Mouse (Mus musculus) cortical plate, adult 2 months (tissue): ENCODE data around the gene Cdc6. TPM values are rescaled to one million over a fixed set of nuclear protein-coding genes. Genes with fewer than 3 reads are reported as not detected.
"Not testable (repeated sequence)": the region's sequence is repeated elsewhere in the genome, so short reads cannot be mapped to it uniquely, and the experiment has no call there.

Source experiments
- H3K27ac ChIP-seq: fragments of 200-500 bp; 2 replicates; pipeline ENCODE4 v1.5.1; 2012; ENCODE audit warnings: low read length, control low read depth, inconsistent platforms; ENCODE audit not compliant: insufficient read depth
- H3K4me1 ChIP-seq: fragments of 200-500 bp; 2 replicates; pipeline ENCODE4 v1.6.1; 2011; ENCODE audit warnings: low read length; ENCODE audit not compliant: control insufficient read depth, insufficient read depth
- H3K4me3 ChIP-seq: fragments of 200-500 bp; 2 replicates; pipeline ENCODE4 v1.5.1; 2011; ENCODE audit warnings: mild to moderate bottlenecking, low read length, control low read depth; ENCODE audit not compliant: insufficient read depth
- CTCF ChIP-seq: fragments of 200-500 bp; IDR thresholded peaks from 2 replicates; pipeline ENCODE4 v1.5.1; 2011; ENCODE audit warnings: mild to moderate bottlenecking, control low read depth, low read length; ENCODE audit not compliant: insufficient read depth; ENCODE audit errors: extremely low read depth
- POLR2A ChIP-seq: fragments of 200-500 bp; IDR thresholded peaks from 2 replicates; pipeline ENCODE4 v1.6.1; 2011; ENCODE audit warnings: mild to moderate bottlenecking, low read length, control low read depth; ENCODE audit not compliant: insufficient read depth; ENCODE audit errors: extremely low read depth
- polyA plus RNA-seq: library from polyadenylated mRNA; depleted of rRNA; stranded (reverse); fragments of >200 nt; gene quantifications from 2 replicates; pipeline ENCODE4 v1.2.3, GENCODE M21; 2012

The Cdc6 gene
- polyA plus RNA-seq, 1 experiment, result 0.56 TPM

GRCm38 (mm10) chr11:98905033-98905432 lies 2.6 kb upstream of the Cdc6 start:
- Histone ChIP-seq H3K4me1 (no peaks in the 10 kb centered on the region), H3K27ac (no peak overlapping the region), H3K4me3 (no peak overlapping the region)
- TF ChIP-seq POLR2A, result no peak
- no peak for TF ChIP-seq CTCF

GRCm38 (mm10) chr11:98905583-98905982 lies 2.0 kb upstream of the Cdc6 start:
- H3K4me3 ChIP-seq, result no peak overlapping the region
- H3K27ac ChIP-seq, result no peak overlapping the region
- TF ChIP-seq CTCF (no peak), POLR2A (no peak)
- no peaks in the 10 kb centered on the region for H3K4me1 ChIP-seq

GRCm38 (mm10) chr11:98907063-98907436 lies 551 bp upstream of the Cdc6 start:
- peak overlapping the region; percentile 4 for H3K4me3 ChIP-seq
- H3K27ac ChIP-seq, result no peak overlapping the region
- H3K4me1 ChIP-seq, result no peaks in the 10 kb centered on the region
- TF ChIP-seq POLR2A, result no peak
- no peak for TF ChIP-seq CTCF

GRCm38 (mm10) chr11:98909654-98910053 lies 2.1 kb downstream of the Cdc6 start:
- peak; percentile 72 for TF ChIP-seq CTCF
- no peak for TF ChIP-seq POLR2A
- H3K4me3 ChIP-seq, result no peak overlapping the region
- no peaks in the 10 kb centered on the region for H3K4me1 ChIP-seq
- no peak overlapping the region for H3K27ac ChIP-seq

- TF ChIP-seq POLR2A, result no peak
- no peak for TF ChIP-seq CTCF
- H3K27ac ChIP-seq, result no peak overlapping the region
- no peak overlapping the region for H3K4me3 ChIP-seq
- H3K4me1 ChIP-seq, result no peaks in the 10 kb centered on the region
These were observed 2.8 kb downstream of the Cdc6 start for GRCm38 (mm10) chr11:98910415-98910814.

GRCm38 (mm10) chr11:98911498-98911897 lies 3.9 kb downstream of the Cdc6 start:
- H3K4me3 ChIP-seq, result no peak overlapping the region
- TF ChIP-seq CTCF (no peak), POLR2A (no peak)
- H3K4me1 ChIP-seq, result no peaks in the 10 kb centered on the region
- no peak overlapping the region for H3K27ac ChIP-seq

- Histone ChIP-seq H3K27ac (no peak overlapping the region), H3K4me3 (no peak overlapping the region), H3K4me1 (no peaks in the 10 kb centered on the region)
- TF ChIP-seq CTCF (no peak), POLR2A (no peak)
These were observed 6.6 kb downstream of the Cdc6 start for GRCm38 (mm10) chr11:98914196-98914595.

- H3K4me1 ChIP-seq, result not testable (repeated sequence)
These were observed 8.8 kb downstream of the Cdc6 start for GRCm38 (mm10) chr11:98916376-98916775.

GRCm38 (mm10) chr11:98917428-98918005 lies 9.9 kb downstream of the Cdc6 start:
- no peak for TF ChIP-seq CTCF
- Histone ChIP-seq H3K4me3 (no peak overlapping the region), H3K4me1 (no peaks in the 10 kb centered on the region)

More at GRCm38 (mm10) chr11:98916376-98916775, 8.8 kb downstream of the Cdc6 start:
- not testable (repeated sequence) for H3K4me3 ChIP-seq, H3K27ac ChIP-seq

GRCm38 (mm10) chr11:98918231-98918630 lies 10.6 kb downstream of the Cdc6 start:
- no peaks in the 10 kb centered on the region for H3K4me1 ChIP-seq
- no peak overlapping the region for H3K27ac ChIP-seq
- H3K4me3 ChIP-seq, result no peak overlapping the region
- TF ChIP-seq CTCF, result no peak
- TF ChIP-seq POLR2A, result no peak

More at GRCm38 (mm10) chr11:98917428-98918005, 9.9 kb downstream of the Cdc6 start:
- no peak overlapping the region for H3K27ac ChIP-seq

- H3K4me3 ChIP-seq, result no peak overlapping the region
- TF ChIP-seq CTCF, result no peak
- no peak for TF ChIP-seq POLR2A
- H3K27ac ChIP-seq, result no peak overlapping the region
- H3K4me1 ChIP-seq, result no peaks in the 10 kb centered on the region
These were observed 11.4 kb downstream of the Cdc6 start for GRCm38 (mm10) chr11:98919009-98919408.
